Mouse (Mus musculus): Measurements from ENCODE around the gene Rnf41. TPM values are rescaled to one million over a fixed set of nuclear protein-coding genes. Genes with fewer than 3 reads are reported as not detected.

The Rnf41 gene
- 36.8 and 42.2 TPM in 2 replicates for polyA plus RNA-seq (2012; rRNA removed)

GRCm38 (mm10) chr10:128411211-128412054, at the start of gene Rnf41, which contains the start of gene Nabp2:
Rnf41 (plus strand) TSS chr10:128411657.
Nabp2 (minus strand) TSS chr10:128411492.

DNA sequence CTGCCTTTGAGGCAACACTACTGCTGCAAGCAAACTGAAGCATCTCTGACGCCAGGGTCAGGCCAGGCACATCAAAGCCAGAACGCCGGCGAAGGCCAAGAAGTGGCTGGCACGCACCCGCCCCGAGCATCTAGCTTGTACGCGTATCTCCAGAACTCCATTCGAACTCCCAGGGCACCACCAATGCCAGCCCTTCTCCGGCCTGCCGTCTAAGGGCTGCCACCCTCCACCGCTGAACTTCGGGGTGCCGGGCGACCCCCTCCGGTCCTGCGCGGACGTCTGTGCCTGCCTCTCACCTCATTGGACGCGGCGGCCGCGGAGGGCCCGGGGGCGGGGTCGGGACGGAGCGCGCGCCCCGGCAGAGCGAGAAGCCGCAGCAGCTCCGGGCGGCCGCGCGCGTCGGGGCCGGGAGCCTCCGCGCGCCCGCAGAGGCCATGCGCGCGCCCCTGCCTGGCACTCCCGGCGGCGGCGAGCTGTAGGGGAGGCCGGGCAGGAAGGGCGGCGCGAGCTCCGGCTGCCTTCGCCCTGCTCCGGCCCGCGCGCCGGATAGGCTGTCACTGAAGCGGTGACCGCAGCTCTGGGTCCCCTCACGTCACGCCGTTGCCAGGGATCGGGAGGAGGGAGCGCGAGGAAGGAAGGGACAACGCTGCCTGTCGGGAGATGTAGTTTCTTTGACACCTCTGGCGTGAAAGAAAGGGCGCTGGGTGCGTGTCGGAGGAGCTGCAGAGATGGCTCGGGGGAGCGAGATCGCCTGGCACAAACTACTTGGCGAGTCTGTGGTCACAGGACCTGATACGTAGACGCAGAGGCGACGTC, 42.8 kb upstream of the Rnf41 start, which contains the start of gene Coq10a:
Gene Coq10a (minus strand): TSS at position 596 of the 816 bp plus-strand sequence.

GRCm38 (mm10) chr10:128376455-128377211, 34.8 kb upstream of the Rnf41 start, which contains the start of gene Ankrd52:
Ankrd52 (plus strand) TSS chr10:128377115.

DNA sequence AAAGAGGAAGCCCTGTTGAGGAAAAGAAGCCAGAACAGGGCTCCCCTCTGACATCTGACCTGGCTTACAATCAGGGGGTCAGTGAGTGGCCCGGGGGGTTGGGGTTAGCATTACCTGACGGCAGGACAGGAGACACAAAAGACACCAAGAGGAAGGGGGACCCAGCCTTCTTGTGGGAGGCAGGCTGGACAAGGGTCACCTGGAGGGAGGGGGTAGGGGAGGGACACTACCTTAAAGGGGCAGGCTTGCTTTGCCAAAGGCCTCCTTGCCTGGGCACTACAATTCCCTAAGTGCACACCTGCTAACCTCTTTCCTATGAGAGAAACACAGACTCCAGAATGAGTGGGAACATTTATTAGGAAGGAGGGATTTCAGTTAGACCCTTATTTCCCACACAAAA, 10.4 kb upstream of the Rnf41 start, which contains the start of gene Slc39a5:
Gene Slc39a5 (minus strand): TSS at position 174 of the 400 bp plus-strand sequence.

DNA sequence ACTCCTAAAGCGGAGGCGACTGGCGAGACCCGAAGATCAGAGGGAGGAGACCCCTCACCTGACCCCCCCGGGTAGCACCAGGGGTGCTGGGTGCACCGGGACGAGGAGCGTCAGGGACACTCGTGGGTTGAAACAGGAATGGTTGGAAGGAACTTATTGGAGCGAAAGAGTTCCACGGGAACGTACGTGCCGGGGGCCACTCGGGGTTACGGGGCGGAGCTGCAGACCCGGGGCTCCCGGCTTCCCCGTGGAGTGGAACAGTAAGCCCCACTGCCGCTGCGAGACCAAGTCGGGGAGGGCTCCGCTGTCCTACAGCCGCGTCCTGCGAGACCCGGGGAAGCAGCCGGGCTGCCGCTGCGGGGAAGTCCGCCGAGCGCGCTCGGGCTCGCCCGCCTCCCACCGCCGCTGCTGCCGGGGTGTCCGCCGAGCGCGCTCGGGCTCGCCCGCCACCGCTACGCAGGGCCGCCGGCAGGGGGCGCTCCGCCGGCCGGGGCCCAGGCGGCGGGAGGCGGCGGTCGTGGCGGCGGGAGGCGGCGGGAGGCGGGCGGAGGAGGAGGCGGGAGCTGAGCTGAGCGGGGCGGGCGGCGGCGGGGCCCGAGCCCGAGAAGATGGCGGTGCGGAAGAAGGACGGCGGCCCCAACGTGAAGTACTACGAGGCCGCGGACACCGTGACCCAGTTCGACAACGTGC, 47.4 kb downstream of the Rnf41 start, which contains the start of gene Smarcc2:
Gene Smarcc2 (plus strand): TSS at position 530 of the 690 bp plus-strand sequence.

Other genes with a start within 250 kb of the Rnf41 start
- gene Rbms2, start 231.4 kb upstream of the Rnf41 start, polyA plus RNA-seq (2012; rRNA removed) = 33.3 and 69.7 TPM in 2 replicates
- gene Gls2, start 217.2 kb upstream of the Rnf41 start, polyA plus RNA-seq (2012; rRNA removed) = 2.6 and 4.6 TPM in 2 replicates
- gene Spryd4, start 199.8 kb upstream of the Rnf41 start, polyA plus RNA-seq (2012; rRNA removed) = 13.5 and 17.9 TPM in 2 replicates
- 0.13 and 0.30 TPM in 2 replicates for gene Mip, start 185.8 kb upstream of the Rnf41 start, polyA plus RNA-seq (2012; rRNA removed)
- gene Timeless, start 179.6 kb upstream of the Rnf41 start, polyA plus RNA-seq (2012; rRNA removed) = 42.7 and 53.6 TPM in 2 replicates
- 0.98 and 1.0 TPM in 2 replicates for gene Apon, start 157.6 kb upstream of the Rnf41 start, polyA plus RNA-seq (2012; rRNA removed)
- 0.80 and 1.4 TPM in 2 replicates for gene Apof, start 143.0 kb upstream of the Rnf41 start, polyA plus RNA-seq (2012; rRNA removed)
- gene Stat2, start 141.1 kb upstream of the Rnf41 start, polyA plus RNA-seq (2012; rRNA removed) = 21.3 and 22.5 TPM in 2 replicates
- 0.11 and 0.17 TPM in 2 replicates for gene Il23a, start 112.9 kb upstream of the Rnf41 start, polyA plus RNA-seq (2012; rRNA removed)
- 45.0 and 49.8 TPM in 2 replicates for gene Pan2, start 108.3 kb upstream of the Rnf41 start, polyA plus RNA-seq (2012; rRNA removed)
- gene Cnpy2, start 89.2 kb upstream of the Rnf41 start, polyA plus RNA-seq (2012; rRNA removed) = 134 and 148 TPM in 2 replicates
- gene Cs, start 73.9 kb upstream of the Rnf41 start, polyA plus RNA-seq (2012; rRNA removed) = 120 and 162 TPM in 2 replicates
- 32.1 and 35.4 TPM in 2 replicates for gene Coq10a, start 42.7 kb upstream of the Rnf41 start, polyA plus RNA-seq (2012; rRNA removed)
- 45.2 and 47.7 TPM in 2 replicates for gene Ankrd52, start 34.5 kb upstream of the Rnf41 start, polyA plus RNA-seq (2012; rRNA removed)
- 0.65 and 1.1 TPM in 2 replicates for gene Slc39a5, start 10.4 kb upstream of the Rnf41 start, polyA plus RNA-seq (2012; rRNA removed)
- 80.3 and 86.7 TPM in 2 replicates for gene Nabp2, start 165 bp upstream of the Rnf41 start, polyA plus RNA-seq (2012; rRNA removed)
- 251 and 263 TPM in 2 replicates for gene Smarcc2, start 47.6 kb downstream of the Rnf41 start, polyA plus RNA-seq (2012; rRNA removed)
- 1,634 and 1,720 TPM in 2 replicates for gene Myl6, start 82.5 kb downstream of the Rnf41 start, polyA plus RNA-seq (2012; rRNA removed)
- gene Myl6b, start 87.0 kb downstream of the Rnf41 start, polyA plus RNA-seq (2012; rRNA removed) = 15.8 and 16.8 TPM in 2 replicates
- 24.4 and 26.4 TPM in 2 replicates for gene Esyt1, start 114.2 kb downstream of the Rnf41 start, polyA plus RNA-seq (2012; rRNA removed)
- 16.2 and 24.7 TPM in 2 replicates for gene Zc3h10, start 136.1 kb downstream of the Rnf41 start, polyA plus RNA-seq (2012; rRNA removed)
- 4,092 and 4,723 TPM in 2 replicates for gene Rpl41, start 137.6 kb downstream of the Rnf41 start, polyA plus RNA-seq (2012; rRNA removed)
- gene Pa2g4, start 154.3 kb downstream of the Rnf41 start, polyA plus RNA-seq (2012; rRNA removed) = 195 and 212 TPM in 2 replicates
- 1.2 and 9.9 TPM in 2 replicates for gene Erbb3, start 178.0 kb downstream of the Rnf41 start, polyA plus RNA-seq (2012; rRNA removed)
- 1,123 and 1,713 TPM in 2 replicates for gene Rps26, start 215.1 kb downstream of the Rnf41 start, polyA plus RNA-seq (2012; rRNA removed)
- gene Ikzf4, start 234.3 kb downstream of the Rnf41 start, polyA plus RNA-seq (2012; rRNA removed) = 6.5 and 8.1 TPM in 2 replicates

Measured in central nervous system, embryonic 11.5 days (tissue).